Mouse (Mus musculus) spleen, adult 2 months (tissue): ENCODE data around the gene Slc23a2.

Experiments
- CTCF ChIP-seq: fragments of 200-500 bp; IDR thresholded peaks from 2 replicates; pipeline ENCODE4 v1.5.1; 2011; ENCODE audit warnings: mild to moderate bottlenecking, inconsistent platforms; ENCODE audit not compliant: insufficient read depth, insufficient read length, insufficient replicate concordance; ENCODE audit errors: extremely low read depth
- POLR2A ChIP-seq: fragments of 200-500 bp; IDR thresholded peaks from 2 replicates; pipeline ENCODE4 v1.6.1; 2011; ENCODE audit warnings: low read depth, low read length, inconsistent platforms

- TF ChIP-seq CTCF: no peak
- TF ChIP-seq POLR2A: no peak
Observed at GRCm38 (mm10) chr2:132031364-132032095, 113.4 kb downstream of the Slc23a2 start.
